ENCODE assay signal across 8 mouse cellular contexts in the genomic region with DNA sequence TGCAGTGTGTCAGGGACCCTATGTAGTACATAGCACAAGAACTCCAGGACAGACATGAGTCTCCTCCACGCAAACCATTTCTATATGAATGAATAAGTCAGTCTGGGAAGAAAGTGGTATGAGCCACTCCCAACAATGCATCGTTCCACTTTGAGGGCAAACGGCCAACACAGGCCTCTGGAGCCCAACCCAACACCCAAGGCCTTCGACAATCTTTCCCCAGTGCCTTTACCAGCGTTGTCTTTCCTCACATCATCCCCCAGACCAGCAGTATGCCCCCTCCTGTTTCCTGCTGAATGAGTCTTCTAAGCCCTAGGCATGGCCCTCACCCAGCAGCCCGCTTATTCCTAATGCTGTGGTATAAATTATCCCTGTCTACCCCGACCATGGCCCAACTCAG. TPM values are rescaled to one million over a fixed set of nuclear protein-coding genes. Genes with fewer than 3 reads are reported as not detected.
DNase-seq lines count a peak whose midpoint lies in the region; ATAC-seq and TF ChIP-seq lines count a peak whose summit lies in the region.

No protein-coding gene starts in this region.

- no peaks in the 10 kb centered on the region for H3K9me3 ChIP-seq in lung, embryonic 16.5 days (ENCODE audit: control insufficient read depth, low read length)
- no peaks in the 10 kb centered on the region for H3K9me3 ChIP-seq in kidney, postnatal 0 days (replicated peaks; ENCODE audit: low read length)
- no peaks in the 10 kb centered on the region for H3K9me3 ChIP-seq in stomach, embryonic 15.5 days

- peak; percentile 37 for ATAC-seq in lung, embryonic 16.5 days (ENCODE audit: low read depth)
- no peak for ATAC-seq in kidney, postnatal 0 days (replicated peaks; ENCODE audit: low FRiP score, low read depth)
- 0 out of 2 replicates have a peak, but pooled peaks have one; percentile 3 for ATAC-seq in stomach, embryonic 15.5 days (ENCODE audit: insufficient read depth, low FRiP score, low read depth)

- peak; percentile 73 for DNase-seq in adrenal gland, postnatal 14 days
- DNase-seq in adrenal gland, adult 18-20 months (ENCODE audit: low spot score in 2 of 2) = no peak
- DNase-seq in lung, postnatal 25 days (ENCODE audit: low spot score) = no peak
- DNase-seq in kidney, postnatal 0 days (ENCODE audit: low spot score) = no peak
- DNase-seq in left cerebral cortex, postnatal 36 days (ENCODE audit: low spot score in 2 of 2) = no peak
- DNase-seq in thymus, postnatal 0 days (ENCODE audit: low spot score) = no peak

- H3K4me2 ChIP-seq in lung, embryonic 16.5 days (ENCODE audit: low read depth, low read length) = peak overlapping the region; percentile 23; the same call in 1 of the 2 replicates
- H3K4me2 ChIP-seq in kidney, postnatal 0 days (ENCODE audit: low read length) = peak overlapping the region; percentile 6; the same call in 1 of the 2 replicates
- peak overlapping the region; percentile 36 for H3K4me2 ChIP-seq in stomach, embryonic 15.5 days

- H3K36me3 ChIP-seq in lung, embryonic 16.5 days (ENCODE audit: control insufficient read depth, insufficient read depth, low read length) = no peaks in the 10 kb centered on the region
- H3K36me3 ChIP-seq in kidney, postnatal 0 days (ENCODE audit: insufficient read depth, low read length) = no peaks in the 10 kb centered on the region
- H3K36me3 ChIP-seq in stomach, embryonic 15.5 days = no peaks in the 10 kb centered on the region

- no peaks in the 10 kb centered on the region for H3K27me3 ChIP-seq in lung, embryonic 16.5 days (ENCODE audit: control insufficient read depth, insufficient read depth, low read depth, low read length)
- no peaks in the 10 kb centered on the region for H3K27me3 ChIP-seq in kidney, postnatal 0 days (ENCODE audit: insufficient read depth, low read length)
- no peaks in the 10 kb centered on the region for H3K27me3 ChIP-seq in stomach, embryonic 15.5 days (replicated peaks)

- H3K9ac ChIP-seq in lung, embryonic 16.5 days (ENCODE audit: low read length) = peak overlapping the region; percentile 53; the same call in 1 of the 2 replicates
- peak overlapping the region; percentile 38; the same call in 1 of the 2 replicates for H3K9ac ChIP-seq in kidney, postnatal 0 days (ENCODE audit: low read depth, low read length)
- no peak overlapping the region for H3K9ac ChIP-seq in stomach, embryonic 15.5 days

- 13% methylated on average over 7 of the region's 7 CpGs for WGBS in lung, embryonic 16.5 days
- 30% methylated on average over 7 of the region's 7 CpGs for WGBS in kidney, postnatal 0 days
- WGBS in stomach, embryonic 15.5 days = 28% methylated on average over 7 of the region's 7 CpGs

- H3K4me3 ChIP-seq in lung, embryonic 16.5 days (ENCODE audit: low read length) = no peak overlapping the region
- no peak overlapping the region for H3K4me3 ChIP-seq in kidney, postnatal 0 days (replicated peaks; ENCODE audit: low read depth, low read length)
- H3K4me3 ChIP-seq in stomach, embryonic 15.5 days (replicated peaks) = no peak overlapping the region

- H3K27ac ChIP-seq in lung, embryonic 16.5 days (ENCODE audit: low read length) = peak overlapping the region; percentile 90
- peak overlapping the region; percentile 87 for H3K27ac ChIP-seq in kidney, postnatal 0 days
- peak overlapping the region; percentile 92 for H3K27ac ChIP-seq in stomach, embryonic 15.5 days

- no peak for TF ChIP-seq CTCF in kidney, postnatal 0 days (IDR thresholded peaks at IDR 0.05; ENCODE audit: low read depth)

- intact Hi-C loops in left cerebral cortex, postnatal 36 days (cut with DNase I) = no loop called here

- peaks cover 92% of the 10 kb centered on the region for H3K4me1 ChIP-seq in lung, embryonic 16.5 days (replicated peaks; ENCODE audit: control insufficient read depth, insufficient read depth, low read length)
- H3K4me1 ChIP-seq in kidney, postnatal 0 days (replicated peaks; ENCODE audit: insufficient read depth, low read length) = peaks cover 85% of the 10 kb centered on the region
- H3K4me1 ChIP-seq in stomach, embryonic 15.5 days = peaks cover 85% of the 10 kb centered on the region

RNA-seq across cellular contexts. Expression of gene Myh9, which starts 20.6 kb away (rescaled TPM):
- total RNA-seq in adrenal gland, postnatal 14 days (2021) = 280 and 301 TPM in 2 replicates
- total RNA-seq in adrenal gland, adult 18-20 months (2021) = 100 to 1,000 TPM; 270 to 287 TPM
- polyA plus RNA-seq in lung, embryonic 16.5 days (2015; fragmentation: Nextera tagmentation; extraction: Ambion mirVana) = 71.7 and 77.6 TPM in 2 replicates
- polyA plus RNA-seq in kidney, postnatal 0 days (2015; fragmentation: Nextera tagmentation; extraction: Ambion mirVana) = 52.9 and 57.2 TPM in 2 replicates
- polyA plus RNA-seq in stomach, embryonic 15.5 days (2015; fragmentation: Nextera tagmentation; extraction: Ambion mirVana) = 57.0 TPM in 2 replicates
- 10 to 100 TPM; 58.0 to 77.6 TPM for total RNA-seq in left cerebral cortex, postnatal 36 days (2021)
- polyA plus RNA-seq in thymus, postnatal 0 days (2015; fragmentation: Nextera tagmentation; extraction: Ambion mirVana) = 62.3 and 71.0 TPM in 2 replicates
